Mouse (Mus musculus): Measurements from ENCODE around the gene Fgfr2.
"Not testable (repeated sequence)": the region's sequence is repeated elsewhere in the genome, so short reads cannot be mapped to it uniquely, and the experiment has no call there.

Gene Fgfr2

DNA sequence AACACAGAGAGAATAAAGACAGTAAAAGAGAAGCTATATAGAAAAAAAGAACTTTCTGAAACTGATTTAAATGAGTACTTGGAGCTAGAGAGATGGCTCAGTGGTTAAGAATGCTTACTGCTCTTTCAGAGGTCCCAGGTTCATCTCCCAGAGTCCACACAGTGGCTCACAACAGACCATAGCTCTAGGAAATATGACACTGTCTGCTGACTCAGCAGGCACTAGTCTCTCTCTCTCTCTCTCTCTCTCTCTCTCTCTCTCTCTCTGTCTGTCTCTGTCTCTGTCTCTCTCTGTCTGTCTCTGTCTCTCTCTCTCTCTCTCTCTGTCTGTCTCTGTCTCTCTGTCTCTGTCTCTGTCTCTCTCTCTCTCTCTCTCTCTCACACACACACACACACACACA lies 620.7 kb downstream of the Fgfr2 start:
- not testable (repeated sequence) for DNase-seq (ENCODE audit: low spot score)

GRCm38 (mm10) chr7:132497142-132497541 lies 626.0 kb downstream of the Fgfr2 start:
- DNase-seq (ENCODE audit: low spot score): no peak

GRCm38 (mm10) chr7:132494263-132494662 lies 628.9 kb downstream of the Fgfr2 start:
- no peak for DNase-seq (ENCODE audit: low spot score)

DNA sequence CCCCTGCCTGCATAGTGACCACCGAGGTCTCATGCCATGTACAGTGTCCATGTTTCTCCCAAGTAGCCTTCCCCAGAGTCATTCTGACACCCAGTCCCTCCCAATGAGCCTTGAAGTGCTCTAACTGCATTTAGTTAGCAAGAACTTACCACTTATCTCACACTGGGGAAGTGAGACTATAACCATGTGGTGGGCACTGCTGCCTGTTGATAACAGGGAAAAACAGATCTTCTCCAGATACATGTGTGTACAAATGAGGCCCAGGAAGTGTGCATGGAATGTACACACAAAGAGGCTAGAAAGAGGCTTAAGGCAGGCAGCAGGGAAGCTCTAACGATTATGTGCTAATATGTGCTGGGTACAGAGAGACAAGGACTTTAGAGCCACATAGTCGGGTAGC lies 629.5 kb downstream of the Fgfr2 start:
- DNase-seq (ENCODE audit: low spot score): no peak

DNA sequence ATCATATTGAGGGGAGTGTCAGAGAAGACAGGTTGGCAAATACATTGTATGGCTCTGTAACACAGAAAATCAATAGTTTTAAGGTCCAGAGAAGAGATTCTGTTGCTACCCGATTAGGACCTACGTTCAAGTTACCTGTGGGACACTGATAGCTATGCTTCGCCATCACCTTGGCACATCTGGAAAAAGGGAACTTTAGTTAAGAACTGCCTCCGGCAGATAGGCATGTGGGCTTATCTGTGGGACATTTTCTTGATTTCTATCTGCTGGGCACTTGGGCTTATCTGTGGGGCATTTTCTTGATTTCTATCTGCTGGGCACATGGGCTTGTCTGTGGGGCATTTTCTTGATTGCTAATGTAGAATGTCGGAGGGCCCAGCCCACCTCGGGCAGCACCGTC lies 631.2 kb downstream of the Fgfr2 start:
- no peak for DNase-seq (ENCODE audit: low spot score)

GRCm38 (mm10) chr7:132487361-132487760 lies 635.8 kb downstream of the Fgfr2 start:
- DNase-seq (ENCODE audit: low spot score): no peak

DNA sequence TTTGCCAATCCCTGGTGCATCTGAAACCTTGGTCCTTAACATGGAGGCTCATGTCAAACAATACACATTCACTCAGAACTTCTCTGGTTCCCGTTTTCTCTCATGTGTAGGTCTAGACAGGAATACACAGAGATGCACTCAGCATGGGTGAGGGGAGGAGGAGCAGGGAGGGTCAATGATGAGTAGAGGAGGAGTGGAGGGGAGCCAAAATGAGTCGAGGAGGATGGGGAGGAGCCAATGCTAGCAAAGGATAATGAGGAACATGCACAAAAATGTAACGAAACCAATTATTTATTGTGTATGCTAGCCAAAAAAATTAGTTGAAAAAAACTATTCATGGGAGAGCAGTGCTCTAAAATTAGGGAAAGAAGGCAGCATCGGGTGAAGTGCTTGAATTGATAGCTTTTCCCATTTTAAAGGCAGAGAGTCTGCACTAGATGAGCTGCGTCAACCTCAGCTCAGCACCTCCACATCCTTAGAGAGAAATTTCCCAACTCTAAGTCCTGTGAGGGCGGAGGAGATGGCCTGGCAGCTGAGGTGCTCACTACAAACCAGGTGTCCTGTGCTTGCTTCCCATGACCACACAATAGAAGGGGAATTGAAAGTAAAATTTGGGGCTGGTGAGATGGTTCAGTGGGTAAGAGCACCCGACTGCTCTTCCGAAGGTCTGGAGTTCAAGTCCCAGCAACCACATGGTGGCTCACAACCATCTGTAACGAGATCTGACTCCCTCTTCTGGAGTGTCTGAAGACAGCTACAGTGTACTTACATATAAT lies 636.6 kb downstream of the Fgfr2 start:
- no peak for DNase-seq (ENCODE audit: low spot score)

- no peak for DNase-seq (ENCODE audit: low spot score)
Observed at GRCm38 (mm10) chr7:132484424-132484823, 638.7 kb downstream of the Fgfr2 start.

- no peak for DNase-seq (ENCODE audit: low spot score)
Observed at GRCm38 (mm10) chr7:132480696-132481306, 642.3 kb downstream of the Fgfr2 start.

DNA sequence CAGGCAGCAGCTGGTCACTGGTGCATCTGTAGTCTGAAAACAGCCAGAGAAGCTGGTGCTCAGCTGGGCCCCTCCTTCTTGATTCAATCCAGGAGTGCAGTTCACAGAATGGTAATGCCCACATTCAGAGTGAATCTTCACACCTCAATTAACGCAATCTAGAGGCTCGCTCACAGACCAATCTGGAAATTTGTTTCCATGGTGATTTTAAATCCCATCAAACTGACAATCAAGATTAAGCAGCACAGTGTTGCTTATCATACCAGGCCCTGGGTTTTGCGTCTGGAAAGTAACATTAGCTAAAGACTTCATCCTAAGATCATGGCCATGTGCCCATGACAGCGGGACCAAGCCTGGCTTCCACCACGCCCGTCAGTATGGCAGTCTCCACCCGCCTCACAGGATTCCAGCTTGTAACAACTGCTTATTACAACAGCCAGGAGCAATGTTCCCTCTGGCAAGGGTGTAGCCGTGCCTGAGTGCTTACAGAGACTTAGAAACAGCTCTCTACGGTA lies 644.8 kb downstream of the Fgfr2 start:
- no peak for DNase-seq (ENCODE audit: low spot score)

DNA sequence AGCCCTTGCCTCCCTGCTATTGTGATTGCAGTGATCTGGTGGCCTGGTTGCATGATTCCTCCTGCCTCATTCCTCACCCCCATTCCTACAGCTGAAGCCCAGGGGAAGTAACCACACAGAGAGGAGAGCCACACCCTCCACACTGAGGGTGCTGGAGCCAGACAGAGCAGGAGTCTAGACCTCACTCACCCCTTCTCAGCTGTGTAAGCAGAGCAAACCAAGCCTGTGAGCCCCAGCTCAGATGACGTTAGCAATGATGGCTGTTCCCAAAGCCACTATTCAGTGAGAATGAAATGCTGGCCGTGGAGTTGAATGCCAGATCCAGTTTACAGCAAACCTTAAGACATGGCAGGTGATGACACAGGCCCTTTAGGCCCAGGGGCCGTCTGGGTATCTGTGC lies 645.4 kb downstream of the Fgfr2 start:
- no peak for DNase-seq (ENCODE audit: low spot score)

GRCm38 (mm10) chr7:132476491-132476890 lies 646.7 kb downstream of the Fgfr2 start:
- no peak for DNase-seq (ENCODE audit: low spot score)

DNA sequence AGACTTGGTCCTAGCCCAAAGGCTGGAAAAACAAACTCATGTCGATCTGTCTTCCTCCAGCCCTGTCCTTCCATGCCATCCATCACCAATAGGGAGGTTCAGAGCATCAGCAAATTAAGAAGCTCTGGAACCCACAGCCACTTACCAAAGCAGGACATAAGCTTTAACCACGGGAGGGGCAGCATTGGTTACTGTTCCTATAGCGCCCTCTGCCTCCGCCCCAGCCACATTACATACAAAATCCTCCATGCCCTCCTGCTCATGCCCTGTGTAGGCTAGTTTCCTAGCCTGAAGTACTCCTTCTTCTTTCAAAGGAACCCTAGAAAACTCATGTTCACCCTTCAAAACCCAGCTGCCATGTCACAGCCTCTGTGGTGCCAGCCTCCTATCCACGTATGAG lies 648.1 kb downstream of the Fgfr2 start:
- peak; percentile 77 for DNase-seq (ENCODE audit: low spot score)

GRCm38 (mm10) chr7:132471327-132471726 lies 651.8 kb downstream of the Fgfr2 start:
- peak; percentile 80 for DNase-seq (ENCODE audit: low spot score)

DNA sequence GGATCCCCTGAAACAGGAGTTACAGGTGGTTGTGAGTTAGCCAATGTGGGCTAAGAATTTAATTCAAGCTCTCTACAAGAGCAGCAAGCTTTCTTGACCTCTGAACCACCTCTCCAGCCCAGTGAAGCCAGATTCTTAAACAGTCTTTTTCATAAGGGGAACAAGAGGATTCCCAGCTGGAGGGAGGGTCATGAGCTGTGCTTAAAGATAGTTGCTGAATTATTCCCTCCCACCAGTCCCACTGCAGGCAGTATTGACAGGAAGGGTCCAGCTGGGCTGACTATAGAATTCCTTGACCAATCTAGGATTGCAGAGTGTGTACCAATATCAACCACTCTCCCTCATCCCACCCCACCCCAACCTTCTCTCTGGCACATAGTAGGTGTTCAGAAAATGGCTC lies 654.8 kb downstream of the Fgfr2 start:
- no peak for DNase-seq (ENCODE audit: low spot score)

DNA sequence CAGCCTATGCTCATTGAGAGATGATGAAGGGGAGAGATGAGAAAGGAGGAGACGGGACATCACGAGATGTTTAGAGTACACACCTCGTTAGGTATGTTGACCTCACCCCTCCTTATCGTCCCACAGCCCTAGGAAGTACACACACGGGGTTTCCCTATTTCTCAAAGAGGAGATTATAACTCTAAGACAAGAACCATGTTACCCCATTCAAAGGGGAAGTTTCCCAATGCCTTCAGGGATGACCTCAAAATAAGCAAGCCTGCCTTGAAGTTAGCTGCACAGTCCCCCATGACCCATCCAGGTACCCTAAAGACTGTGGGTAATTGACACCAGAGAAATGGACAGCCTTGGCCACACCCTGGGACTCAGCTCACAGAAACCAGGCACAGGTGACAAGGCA lies 657.3 kb downstream of the Fgfr2 start:
- DNase-seq (ENCODE audit: low spot score): no peak

DNA sequence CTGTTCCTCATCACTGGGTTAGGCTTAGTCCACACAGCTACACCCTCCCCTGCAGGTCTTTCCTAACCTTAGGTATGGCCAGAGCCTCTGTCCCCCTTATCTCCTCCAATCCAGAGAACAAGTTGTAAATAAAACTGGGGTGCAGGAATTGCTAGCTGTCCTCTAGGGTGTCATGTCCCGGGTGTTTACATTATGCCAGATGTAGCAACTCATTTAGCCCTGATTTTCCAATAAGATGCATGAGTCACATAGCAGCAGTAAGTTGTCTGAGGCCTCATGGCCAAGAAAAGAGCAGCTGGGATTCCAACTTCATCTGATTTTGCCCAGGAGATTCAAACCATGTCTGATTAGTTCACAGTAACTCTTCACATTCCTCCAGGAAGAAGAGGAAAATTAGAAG lies 658.3 kb downstream of the Fgfr2 start:
- DNase-seq (ENCODE audit: low spot score): no peak

- DNase-seq (ENCODE audit: low spot score): no peak
Observed at GRCm38 (mm10) chr7:132458493-132458892, 664.7 kb downstream of the Fgfr2 start.

- no peak for DNase-seq (ENCODE audit: low spot score)
Observed at GRCm38 (mm10) chr7:132455071-132455720, 668.0 kb downstream of the Fgfr2 start.

GRCm38 (mm10) chr7:132449891-132450735 lies 673.0 kb downstream of the Fgfr2 start:
- DNase-seq (ENCODE audit: low spot score): no peak

- DNase-seq (ENCODE audit: low spot score): no peak
Observed at GRCm38 (mm10) chr7:132448511-132449154, 674.5 kb downstream of the Fgfr2 start.

DNA sequence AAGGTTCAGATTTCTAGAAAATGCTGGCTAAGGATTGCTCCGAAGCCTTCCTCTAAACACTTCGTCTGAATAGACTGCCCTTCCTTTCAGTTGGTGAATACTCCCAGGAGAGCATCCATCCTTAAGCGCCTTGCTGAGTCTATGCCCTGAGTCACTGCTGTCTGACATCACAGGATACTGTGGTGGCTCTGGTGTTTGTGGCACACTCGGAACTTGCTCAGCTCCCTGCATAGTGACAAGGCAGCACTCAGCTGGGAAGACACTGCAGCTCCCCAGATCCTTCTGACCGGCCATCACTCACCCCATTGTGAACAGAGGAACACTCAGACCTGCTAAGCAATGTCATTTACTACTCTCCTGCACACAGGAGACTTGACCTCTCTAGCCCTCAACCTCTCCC lies 675.6 kb downstream of the Fgfr2 start:
- no peak for DNase-seq (ENCODE audit: low spot score)

Measured in layer of hippocampus, adult 11-12 months (tissue).